28 mouse cellular contexts compared by ENCODE assay signal in the genomic region with DNA sequence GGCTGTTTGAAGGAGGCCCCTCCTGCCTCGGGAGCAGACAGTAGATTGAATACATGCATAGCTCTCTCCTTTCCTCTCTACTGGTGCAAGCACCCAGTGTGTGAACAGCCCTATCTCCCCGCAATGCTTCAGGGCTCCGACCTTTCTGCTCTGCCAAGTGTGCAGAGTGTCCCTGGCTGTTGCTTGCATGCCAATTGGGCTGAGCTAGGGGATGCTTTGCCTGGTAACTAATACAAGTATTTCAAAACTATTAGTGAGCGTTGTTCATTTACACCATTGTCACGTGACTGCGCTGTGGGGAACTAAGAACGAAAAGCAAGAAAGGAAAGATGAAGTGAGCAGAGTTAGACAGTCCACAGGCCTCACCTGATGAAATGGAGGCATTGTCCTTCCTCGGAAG.
DNase-seq lines count a peak whose midpoint lies in the region; ATAC-seq lines count a peak whose summit lies in the region.
"Had no signal": no experiment of that assay in that cellular context is flagged by ENCODE, and none has a peak within 500 bp of the region (broad histone marks: within the 10 kb centered on the region; RNA-seq: fewer than 3 reads in every experiment).

No protein-coding gene starts in this region.

- no peak for ATAC-seq in hindbrain, embryonic 13.5 days (ENCODE audit: low FRiP score)
- ATAC-seq: forebrain, embryonic 15.5 days; hindbrain, embryonic 16.5 days; intestine, embryonic 15.5 days; Patski had no signal

- H3K4me2 ChIP-seq in hindbrain, embryonic 13.5 days, result no peak overlapping the region
- H3K4me2 ChIP-seq: embryonic facial prominence, embryonic 13.5 days; forebrain, embryonic 12.5 days; forebrain, embryonic 15.5 days; heart, embryonic 12.5 days; heart, embryonic 15.5 days; hindbrain, embryonic 12.5 days; intestine, embryonic 15.5 days had no signal

- H3K27me3 ChIP-seq in hindbrain, embryonic 13.5 days, result no peaks in the 10 kb centered on the region
- H3K27me3 ChIP-seq: CH12.LX; embryonic facial prominence, embryonic 13.5 days; forebrain, embryonic 12.5 days; forebrain, embryonic 15.5 days; heart, embryonic 12.5 days; heart, embryonic 15.5 days; hindbrain, embryonic 12.5 days; intestine, embryonic 15.5 days had no signal

- 90% methylated on average over 8 of the region's 8 CpGs for WGBS in hindbrain, embryonic 13.5 days

- H3K36me3 ChIP-seq in hindbrain, embryonic 13.5 days, result no peaks in the 10 kb centered on the region
- H3K36me3 ChIP-seq: embryonic facial prominence, embryonic 10.5 days; embryonic facial prominence, embryonic 13.5 days; forebrain, embryonic 12.5 days; forebrain, embryonic 15.5 days; G1E; heart, embryonic 12.5 days; heart, embryonic 15.5 days; hindbrain, embryonic 12.5 days; intestine, embryonic 15.5 days had no signal

- H3K4me1 ChIP-seq in hindbrain, embryonic 13.5 days (replicated peaks), result peaks cover 10% of the 10 kb centered on the region
- H3K4me1 ChIP-seq: embryonic facial prominence, embryonic 10.5 days; embryonic facial prominence, embryonic 13.5 days; forebrain, embryonic 15.5 days; heart, embryonic 12.5 days; heart, embryonic 15.5 days; hindbrain, embryonic 12.5 days; intestine, embryonic 15.5 days had no signal

- intact Hi-C loops in heart, postnatal 10 days (cut with DNase I), result no loop called here

- no peaks in the 10 kb centered on the region for H3K9me3 ChIP-seq in hindbrain, embryonic 13.5 days
- H3K9me3 ChIP-seq: embryonic facial prominence, embryonic 10.5 days; embryonic facial prominence, embryonic 13.5 days; forebrain, embryonic 12.5 days; forebrain, embryonic 15.5 days; heart, embryonic 12.5 days; heart, embryonic 15.5 days; hindbrain, embryonic 12.5 days; intestine, embryonic 15.5 days had no signal

- no peak overlapping the region for H3K27ac ChIP-seq in hindbrain, embryonic 13.5 days
- H3K27ac ChIP-seq: embryonic facial prominence, embryonic 10.5 days; embryonic facial prominence, embryonic 13.5 days; forebrain, embryonic 12.5 days; forebrain, embryonic 15.5 days; heart, embryonic 15.5 days; hindbrain, embryonic 12.5 days; intestine, embryonic 15.5 days had no signal

- H3K4me3 ChIP-seq in hindbrain, embryonic 13.5 days, result no peak overlapping the region
- H3K4me3 ChIP-seq: embryonic facial prominence, embryonic 10.5 days; embryonic facial prominence, embryonic 13.5 days; erythroblast, embryonic 14.5 days; forebrain, embryonic 12.5 days; forebrain, embryonic 15.5 days; heart, embryonic 12.5 days; heart, embryonic 15.5 days; hindbrain, embryonic 12.5 days; intestine, embryonic 15.5 days had no signal

- DNase-seq in adrenal gland, adult 2 months, result peak; percentile 68
- DNase-seq in adrenal gland, postnatal 4 days (ENCODE audit: low spot score in 2 of 2), result no peak
- peak; percentile 4 to 26 for DNase-seq in heart, postnatal 10 days
- no peak for DNase-seq in heart, postnatal 4 days
- DNase-seq in adrenal gland, postnatal 25 days, result peak; percentile 25
- no peak for DNase-seq in frontal cortex, postnatal 10 days (ENCODE audit: low spot score in 2 of 2)
- DNase-seq: B cell, adult 2 months; cerebellum, postnatal 10 days; cerebellum, postnatal 36 days; embryo, embryonic 11 days; gastrocnemius, postnatal 10 days; gastrocnemius, postnatal 36 days; kidney, adult 18-20 months; kidney, adult 9 months had no signal

- H3K9ac ChIP-seq in hindbrain, embryonic 13.5 days, result no peak overlapping the region
- H3K9ac ChIP-seq: embryonic facial prominence, embryonic 13.5 days; forebrain, embryonic 12.5 days; forebrain, embryonic 15.5 days; heart, embryonic 12.5 days; heart, embryonic 15.5 days; hindbrain, embryonic 12.5 days; intestine, embryonic 15.5 days had no signal

Comparison
In these comparisons a context has a peak if more than half of its experiments do, and no peak if none do; other contexts are left out.
1. DNase-seq: peak in adrenal gland, adult 2 months (single experiment), heart, postnatal 10 days (2 of 2) and adrenal gland, postnatal 25 days (single experiment); none in adrenal gland, postnatal 4 days (0 of 2), heart, postnatal 4 days (single experiment) and frontal cortex, postnatal 10 days (0 of 2).